Mouse (Mus musculus) kidney, embryonic 15.5 days (tissue): Measurements from ENCODE around the gene Nectin3. TPM values are rescaled to one million over a fixed set of nuclear protein-coding genes. Genes with fewer than 3 reads are reported as not detected.

ENCODE experiments used
- ATAC-seq: fragments of 200-750 bp; cut with Nextera tagmentation; replicated peaks from 2 replicates; pipeline ENCODE4 v1.8.0; 2017; ENCODE audit warnings: moderate TSS enrichment; ENCODE audit not compliant: low FRiP score
- H3K27ac ChIP-seq: fragments of 300-500 bp; sonication (generic); 2 replicates; pipeline ENCODE4 v1.5.1; 2015; ENCODE audit warnings: mild to moderate bottlenecking, inconsistent platforms
- H3K27me3 ChIP-seq: fragments of 300-500 bp; sonication (generic); 2 replicates; pipeline ENCODE4 v1.6.1; 2015; ENCODE audit warnings: inconsistent platforms
- H3K36me3 ChIP-seq: fragments of 300-500 bp; sonication (generic); 2 replicates; pipeline ENCODE4 v1.6.1; 2015; ENCODE audit warnings: inconsistent platforms
- H3K4me1 ChIP-seq: fragments of 300-500 bp; sonication (generic); 2 replicates; pipeline ENCODE4 v1.6.1; 2015; ENCODE audit warnings: inconsistent platforms
- H3K4me2 ChIP-seq: fragments of 300-500 bp; sonication (generic); 2 replicates; pipeline ENCODE4 v1.6.1; 2015; ENCODE audit warnings: moderate library complexity, mild to moderate bottlenecking, inconsistent platforms
- H3K4me3 ChIP-seq: fragments of 300-500 bp; sonication (generic); replicated peaks from 2 replicates; pipeline ENCODE4 v1.5.1; 2015; ENCODE audit warnings: mild to moderate bottlenecking, inconsistent platforms
- H3K9ac ChIP-seq: fragments of 300-500 bp; sonication (generic); 2 replicates; pipeline ENCODE4 v1.6.1; 2015; ENCODE audit warnings: mild to moderate bottlenecking, inconsistent platforms
- H3K9me3 ChIP-seq: fragments of 300-500 bp; sonication (generic); replicated peaks from 2 replicates; pipeline ENCODE4 v1.6.1; 2016; ENCODE audit warnings: inconsistent platforms
- WGBS: fragments of 180-500 bp; shearing (Covaris S2); methylation state at CpG from one replicate; pipeline ENCODE4 v1.1.7; 2015; ENCODE audit warnings: mixed read lengths; 5-methylcytosine and 5-hydroxymethylcytosine counted together
- polyA plus RNA-seq: library from polyadenylated mRNA; unstranded; fragments of >200 nt; fragmentation: Nextera tagmentation; extraction: Ambion mirVana; gene quantifications from 2 replicates; pipeline ENCODE4 v1.2.1, GENCODE M21; 2015

Gene Nectin3
- polyA plus RNA-seq, 1 experiment from 2014 or later, result 38.6 TPM

DNA sequence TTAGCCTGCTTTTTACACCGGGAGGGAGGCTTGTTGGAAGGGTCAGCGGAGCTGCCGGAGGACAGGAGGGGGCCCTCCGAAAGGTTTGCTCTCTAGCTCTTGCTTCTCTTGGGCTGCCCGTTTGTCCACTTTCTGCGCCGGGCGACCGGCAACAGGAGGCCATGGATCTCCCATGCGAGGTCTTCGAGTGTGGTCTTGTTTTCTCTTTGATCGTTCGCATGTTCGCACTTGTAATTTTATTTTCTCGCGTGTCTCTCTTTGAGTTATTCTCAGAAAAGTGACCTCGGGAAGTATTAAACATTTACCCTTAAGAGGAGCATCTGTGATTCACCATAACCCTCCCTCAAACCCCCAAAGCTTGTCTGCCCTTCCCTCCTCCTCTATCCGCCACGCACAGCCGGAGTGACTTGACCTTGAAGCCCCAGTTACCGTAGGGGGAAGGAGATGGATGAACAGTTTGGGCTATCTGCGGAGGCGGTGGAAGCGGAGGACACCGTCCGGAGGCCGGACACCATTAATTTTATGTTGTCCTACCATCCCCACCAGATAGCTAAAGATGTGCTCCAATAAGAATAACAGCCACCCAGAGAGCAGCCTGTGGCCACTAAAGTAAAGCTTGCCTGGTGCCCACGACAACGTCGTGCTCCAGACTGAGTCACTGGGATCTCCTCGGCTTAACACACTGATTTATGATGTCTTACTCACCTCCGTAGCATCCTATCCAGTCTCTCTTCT lies 472 bp downstream of the Nectin3 start:
- ATAC-seq, result no peak
- peak overlapping the region; percentile 68 for H3K9ac ChIP-seq
- H3K27ac ChIP-seq, result peak overlapping the region; percentile 98
- 0 out of 2 replicates have a peak, but pooled peaks cover 3% of the 10 kb centered on the region for H3K27me3 ChIP-seq
- under 1% methylated on average over 32 of the region's 32 CpGs for WGBS
- H3K4me2 ChIP-seq, result peak overlapping the region; percentile 87
- H3K36me3 ChIP-seq, result no peaks in the 10 kb centered on the region
- H3K9me3 ChIP-seq, result no peaks in the 10 kb centered on the region
- peaks cover 16% of the 10 kb centered on the region for H3K4me1 ChIP-seq
- peak overlapping the region; percentile 92 for H3K4me3 ChIP-seq

DNA sequence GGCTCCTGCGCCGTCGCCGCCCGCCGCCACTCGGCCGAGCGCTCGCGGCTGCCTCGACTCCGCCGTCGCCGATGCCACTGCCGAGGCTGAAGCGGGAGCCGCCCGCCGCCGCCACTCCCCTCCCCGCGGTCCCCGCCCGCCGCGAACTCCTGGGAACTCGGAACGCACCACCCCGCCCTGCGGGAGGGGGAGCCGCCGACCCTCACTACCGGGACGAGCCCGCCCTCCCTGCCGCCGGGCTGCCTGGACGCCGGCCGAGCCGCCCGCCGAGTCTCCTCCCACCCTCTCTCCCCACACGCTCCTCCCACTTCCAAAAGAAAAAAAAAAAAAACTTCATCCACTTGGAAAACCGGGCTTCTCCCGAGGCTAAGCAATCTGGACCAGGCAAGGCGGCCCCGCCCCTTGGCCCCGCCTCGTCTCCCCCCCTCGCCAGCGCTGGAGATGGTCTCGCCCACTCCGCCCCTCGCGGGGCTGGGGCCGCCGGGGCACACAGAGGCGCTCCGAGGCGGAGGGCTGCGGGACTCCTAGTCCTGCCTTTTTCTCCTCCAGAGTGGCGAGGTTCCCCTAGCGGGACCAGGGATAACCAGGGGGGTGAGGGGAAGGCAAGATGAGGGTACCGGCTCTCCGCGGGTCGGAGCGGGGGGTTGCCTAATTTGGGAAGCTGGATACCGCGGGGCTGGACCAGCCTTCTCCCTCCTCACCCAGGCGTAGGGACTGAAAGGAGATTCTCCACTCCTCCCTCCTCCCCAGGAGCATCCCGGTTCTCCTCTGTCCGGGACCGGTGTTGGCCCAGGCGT lies 1.2 kb downstream of the Nectin3 start:
- no peaks in the 10 kb centered on the region for H3K9me3 ChIP-seq
- no peaks in the 10 kb centered on the region for H3K36me3 ChIP-seq
- peak overlapping the region; percentile 92 for H3K4me3 ChIP-seq
- 0 out of 2 replicates have a peak, but pooled peaks cover 3% of the 10 kb centered on the region for H3K27me3 ChIP-seq
- ATAC-seq, result peak; percentile 95
- H3K4me1 ChIP-seq, result peaks cover 16% of the 10 kb centered on the region
- peak overlapping the region; percentile 98 for H3K27ac ChIP-seq
- peak overlapping the region; percentile 87 for H3K4me2 ChIP-seq
- WGBS, result 0% methylated on average over 57 of the region's 78 CpGs
- peak overlapping the region; percentile 94 for H3K9ac ChIP-seq

DNA sequence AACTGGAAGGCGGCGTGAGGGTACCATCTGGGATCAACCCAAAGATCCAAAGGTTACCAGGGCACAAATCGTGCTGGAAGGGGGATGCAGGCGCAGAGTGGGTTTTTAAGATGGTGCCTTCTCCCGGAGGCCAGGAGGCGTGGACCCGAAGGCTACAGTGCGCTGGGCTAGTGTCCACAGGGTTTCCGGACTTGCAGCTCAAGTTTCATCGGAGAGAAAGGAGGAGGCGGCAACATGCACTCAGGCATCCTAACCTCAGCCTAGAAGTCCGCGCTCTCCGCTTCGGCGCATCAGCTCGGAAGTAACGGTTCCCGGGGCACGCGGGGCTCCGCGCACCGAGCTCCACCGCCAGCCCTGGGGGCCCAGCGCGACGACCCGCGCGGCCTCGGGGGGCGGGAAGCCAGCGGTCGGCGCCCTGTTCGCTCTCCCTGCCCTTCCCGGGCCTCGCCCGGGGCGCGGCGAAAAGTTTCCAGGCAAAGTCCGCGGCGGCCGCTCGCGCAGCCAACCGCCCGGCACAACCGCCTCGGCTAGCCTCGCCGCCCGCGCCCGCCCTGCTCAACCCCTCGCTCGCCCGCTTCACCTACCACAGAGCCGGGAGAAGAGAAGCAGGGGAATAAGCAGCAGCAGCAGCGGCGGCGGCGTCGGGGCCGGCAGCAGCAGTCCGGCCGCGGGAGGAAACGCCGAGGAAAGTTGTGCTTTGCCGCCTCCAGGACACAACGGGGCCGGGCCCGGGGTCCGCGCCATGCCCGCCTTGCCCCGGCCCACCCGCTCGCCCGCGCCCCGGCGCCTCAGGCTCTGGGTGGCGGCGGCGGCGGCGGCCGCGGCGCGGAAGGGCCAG lies 2.1 kb downstream of the Nectin3 start:
- Histone ChIP-seq H3K4me3 (peak overlapping the region; percentile 92), H3K9ac (peak overlapping the region; percentile 94), H3K27me3 (0 out of 2 replicates have a peak, but pooled peaks cover 3% of the 10 kb centered on the region), H3K9me3 (no peaks in the 10 kb centered on the region), H3K36me3 (no peaks in the 10 kb centered on the region), H3K27ac (peak overlapping the region; percentile 98), H3K4me2 (peak overlapping the region; percentile 87), H3K4me1 (peaks cover 16% of the 10 kb centered on the region)
- WGBS, result under 1% methylated on average over 87 of the region's 96 CpGs
- ATAC-seq, result peak; percentile 63

DNA sequence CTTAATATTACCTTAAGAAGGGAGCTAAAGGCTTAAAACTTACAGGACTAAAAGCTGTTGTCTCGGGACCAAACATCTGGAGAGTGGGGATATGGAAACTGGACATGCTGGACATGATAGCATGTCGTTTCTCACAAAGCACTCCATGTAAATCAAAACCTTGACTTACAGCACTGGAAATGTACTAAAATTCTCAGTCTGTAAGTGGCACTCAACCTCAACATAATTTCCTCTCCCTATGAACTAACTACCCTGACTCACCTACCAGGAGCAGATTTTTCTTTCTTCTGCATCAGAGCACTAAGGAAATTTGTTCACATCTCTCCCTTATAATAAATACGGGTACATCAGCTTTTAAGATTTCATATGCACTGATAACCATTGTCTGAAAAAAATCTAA lies 3.1 kb downstream of the Nectin3 start:
- Histone ChIP-seq H3K9ac (peak overlapping the region; percentile 94), H3K27me3 (0 out of 2 replicates have a peak, but pooled peaks cover 3% of the 10 kb centered on the region), H3K9me3 (no peaks in the 10 kb centered on the region), H3K4me2 (peak overlapping the region; percentile 87), H3K36me3 (no peaks in the 10 kb centered on the region), H3K4me1 (peaks cover 16% of the 10 kb centered on the region), H3K4me3 (peak overlapping the region; percentile 92), H3K27ac (0 out of 2 replicates have a peak overlapping the region, but pooled peaks have one; percentile 98)
- no peak for ATAC-seq
- WGBS, result 16% methylated on average over 3 of the region's 3 CpGs

DNA sequence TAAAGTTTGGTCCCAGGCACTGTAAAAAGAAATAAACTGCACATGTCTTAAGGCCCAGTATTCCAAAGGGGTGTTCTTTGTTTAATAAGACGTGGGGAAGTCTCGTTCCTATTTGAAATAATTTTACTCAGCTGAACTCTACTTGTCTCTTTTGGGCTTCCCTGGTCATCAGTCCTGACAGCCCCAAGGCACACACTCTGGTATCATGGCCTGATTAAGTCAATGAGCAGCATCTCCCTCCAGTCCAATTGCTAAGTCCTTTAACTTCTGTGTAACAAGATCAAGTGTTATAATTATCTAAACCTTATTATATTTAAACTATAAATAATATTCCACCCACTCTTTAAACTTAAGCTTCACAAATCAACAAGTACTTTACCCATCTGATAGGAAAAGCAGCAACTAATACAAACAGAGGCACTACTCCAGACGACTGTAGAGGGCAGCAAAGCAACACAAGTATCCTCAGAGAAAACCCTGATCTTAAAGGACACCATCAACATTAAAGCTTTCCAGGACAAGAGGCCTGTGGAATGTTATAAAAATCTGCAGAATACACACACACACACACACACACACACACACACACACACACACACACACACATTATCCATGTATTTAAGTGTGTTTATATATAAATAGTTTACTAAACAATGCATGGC lies 10.8 kb downstream of the Nectin3 start:
- ATAC-seq, result peak; percentile 71; the same call in 1 of the 2 replicates
- Histone ChIP-seq H3K27me3 (no peaks in the 10 kb centered on the region), H3K9ac (no peak overlapping the region), H3K36me3 (no peaks in the 10 kb centered on the region), H3K4me3 (no peak overlapping the region), H3K9me3 (no peaks in the 10 kb centered on the region), H3K4me1 (peaks cover 7% of the 10 kb centered on the region; the same call in 1 of the 2 replicates), H3K27ac (no peak overlapping the region), H3K4me2 (no peak overlapping the region)
- 58% methylated on average over 3 of the region's 3 CpGs for WGBS

DNA sequence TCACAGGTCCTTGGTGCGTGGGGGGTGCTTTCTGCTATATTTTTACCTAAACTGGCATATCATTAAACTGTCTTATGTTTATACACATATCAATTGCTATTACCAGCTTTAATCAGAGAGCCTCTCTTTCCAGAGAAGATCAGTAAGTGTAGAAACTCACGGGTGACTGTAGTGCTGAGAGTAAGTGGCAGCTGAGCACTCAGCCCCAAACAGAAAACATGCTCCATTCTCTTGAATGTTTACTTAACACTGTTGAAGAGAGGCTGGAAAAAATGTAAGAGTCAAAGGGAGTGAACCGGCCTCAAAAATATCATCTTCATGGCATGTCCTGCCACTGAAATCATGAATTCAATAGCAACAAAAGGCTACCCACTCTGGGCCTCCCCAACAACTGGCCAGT lies 21.0 kb downstream of the Nectin3 start:
- H3K36me3 ChIP-seq, result no peaks in the 10 kb centered on the region
- no peaks in the 10 kb centered on the region for H3K9me3 ChIP-seq
- no peaks in the 10 kb centered on the region for H3K4me1 ChIP-seq
- no peaks in the 10 kb centered on the region for H3K27me3 ChIP-seq
- H3K4me3 ChIP-seq, result no peak overlapping the region
- 52% methylated on average over 3 of the region's 3 CpGs for WGBS
- H3K27ac ChIP-seq, result no peak overlapping the region
- ATAC-seq, result no peak
- H3K4me2 ChIP-seq, result no peak overlapping the region
- no peak overlapping the region for H3K9ac ChIP-seq

DNA sequence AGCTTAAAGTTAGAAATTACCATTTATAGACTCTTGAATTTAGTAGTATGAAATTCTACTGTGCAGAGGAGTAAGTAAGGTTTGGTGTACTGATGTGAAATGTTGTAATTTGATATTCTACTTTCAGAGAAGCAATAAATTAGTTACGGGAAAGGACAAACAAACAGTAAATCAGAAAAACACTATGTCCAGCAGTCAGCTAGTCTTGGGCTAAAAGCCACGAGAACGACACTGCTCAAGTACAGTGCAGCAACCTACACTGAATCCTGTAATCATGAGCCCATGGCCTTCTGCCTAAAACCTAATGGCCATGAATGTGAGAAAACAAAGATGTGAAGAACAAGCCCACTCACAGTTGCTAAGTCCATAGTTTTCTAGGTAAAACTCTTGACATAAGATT lies 46.9 kb downstream of the Nectin3 start:
- Histone ChIP-seq H3K9me3 (no peaks in the 10 kb centered on the region), H3K4me3 (no peak overlapping the region), H3K4me1 (no peaks in the 10 kb centered on the region), H3K36me3 (peaks cover 28% of the 10 kb centered on the region), H3K27ac (no peak overlapping the region), H3K27me3 (no peaks in the 10 kb centered on the region), H3K9ac (no peak overlapping the region), H3K4me2 (no peak overlapping the region)
- ATAC-seq, result no peak
- WGBS, result 26% methylated on average over 3 of the region's 3 CpGs

DNA sequence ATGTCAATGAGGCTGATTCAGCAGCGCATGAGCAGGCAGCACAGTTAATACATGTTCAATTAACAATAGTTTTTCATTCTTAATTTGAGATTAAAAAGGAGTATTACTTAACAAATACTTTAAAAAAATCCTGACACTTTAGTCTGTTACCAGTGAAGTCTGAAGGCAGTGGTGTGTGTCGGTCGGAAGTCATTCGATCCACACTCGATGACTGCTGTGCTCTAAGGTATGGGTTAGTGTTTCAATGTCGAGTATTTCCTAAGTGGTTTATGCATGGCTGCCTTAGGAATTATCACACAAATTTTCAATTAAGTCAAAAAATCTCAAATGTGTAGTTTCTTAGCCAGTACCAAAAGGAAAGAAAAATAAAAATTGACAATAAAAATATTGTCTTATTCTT lies 49.3 kb downstream of the Nectin3 start:
- peak; percentile 77; the same call in 1 of the 2 replicates for ATAC-seq
- Histone ChIP-seq H3K27ac (no peak overlapping the region), H3K36me3 (peaks cover 16% of the 10 kb centered on the region), H3K4me3 (no peak overlapping the region), H3K4me1 (no peaks in the 10 kb centered on the region), H3K9ac (no peak overlapping the region), H3K4me2 (no peak overlapping the region), H3K27me3 (no peaks in the 10 kb centered on the region), H3K9me3 (no peaks in the 10 kb centered on the region)
- 47% methylated on average over 6 of the region's 6 CpGs for WGBS

DNA sequence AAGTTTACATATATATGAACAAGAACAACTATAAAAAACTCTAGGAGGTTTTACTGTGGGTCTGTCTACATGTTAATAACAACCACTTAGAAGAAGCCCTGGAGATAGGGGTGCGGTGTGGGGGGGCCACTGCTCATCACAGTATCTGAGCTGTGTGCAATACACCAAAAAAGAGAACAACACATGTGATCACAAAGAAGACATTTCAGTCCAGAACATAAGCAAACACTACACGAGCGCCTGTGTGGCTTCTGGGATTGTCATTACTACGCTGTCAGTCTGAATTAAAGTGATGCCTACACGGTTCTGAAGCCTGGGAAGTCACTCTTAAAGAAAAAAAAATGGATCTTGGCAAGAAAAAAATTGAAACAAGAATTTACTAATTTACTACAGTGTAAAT lies 67.0 kb downstream of the Nectin3 start:
- Histone ChIP-seq H3K4me1 (no peaks in the 10 kb centered on the region), H3K27me3 (no peaks in the 10 kb centered on the region), H3K27ac (no peak overlapping the region), H3K36me3 (peaks cover 26% of the 10 kb centered on the region), H3K9me3 (no peaks in the 10 kb centered on the region), H3K9ac (no peak overlapping the region), H3K4me3 (no peak overlapping the region), H3K4me2 (no peak overlapping the region)
- ATAC-seq, result no peak
- 68% methylated on average over 5 of the region's 5 CpGs for WGBS

DNA sequence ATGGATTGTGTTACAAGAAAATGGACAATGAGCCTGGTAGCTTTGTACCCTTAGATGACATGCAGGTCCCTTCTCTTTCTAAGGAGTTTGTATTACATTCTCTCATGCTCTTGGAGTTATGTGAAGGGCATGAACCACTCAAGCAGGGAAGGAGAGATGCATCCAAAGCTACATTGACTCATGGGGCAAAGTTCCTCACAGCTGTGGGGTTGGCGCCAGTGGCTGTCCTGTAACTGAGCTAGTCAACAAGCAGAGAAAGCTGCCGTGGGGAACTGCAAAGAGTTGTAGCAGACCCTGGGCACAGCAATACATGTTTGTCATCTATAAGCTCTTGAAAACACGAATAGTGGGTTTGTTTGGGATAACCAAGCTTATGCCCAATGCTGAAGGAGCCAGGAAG lies 82.1 kb downstream of the Nectin3 start:
- H3K27me3 ChIP-seq, result no peaks in the 10 kb centered on the region
- no peak for ATAC-seq

DNA sequence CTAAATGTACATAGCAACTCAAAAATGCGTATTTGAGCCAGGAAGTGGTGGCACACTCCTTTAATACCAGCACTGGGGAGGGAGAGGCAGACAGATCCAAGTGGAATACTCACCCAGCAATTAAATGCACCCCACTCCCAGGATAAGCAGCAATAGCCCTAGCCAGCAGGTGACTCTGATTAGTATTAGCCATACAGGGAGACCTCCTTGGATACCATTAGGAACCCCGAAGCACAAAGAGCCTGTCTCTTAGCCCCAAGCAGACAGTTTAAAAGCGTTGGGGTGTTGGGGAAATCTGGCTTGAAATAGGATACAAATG lies 87.6 kb downstream of the Nectin3 start:
- no peak for ATAC-seq
- WGBS, result 86% methylated on average over 3 of the region's 3 CpGs
- no peaks in the 10 kb centered on the region for H3K27me3 ChIP-seq
- no peak overlapping the region for H3K4me3 ChIP-seq
- H3K27ac ChIP-seq, result no peak overlapping the region
- no peaks in the 10 kb centered on the region for H3K4me1 ChIP-seq
- H3K9ac ChIP-seq, result no peak overlapping the region
- 0 out of 2 replicates have a peak, but pooled peaks cover 7% of the 10 kb centered on the region for H3K36me3 ChIP-seq
- H3K4me2 ChIP-seq, result no peak overlapping the region
- no peaks in the 10 kb centered on the region for H3K9me3 ChIP-seq

More for the DNA sequence above, 82.1 kb downstream of the Nectin3 start:
- H3K4me2 ChIP-seq, result no peak overlapping the region
- H3K4me1 ChIP-seq, result no peaks in the 10 kb centered on the region
- H3K4me3 ChIP-seq, result no peak overlapping the region
- H3K36me3 ChIP-seq, result peaks cover 21% of the 10 kb centered on the region; the same call in 1 of the 2 replicates
- no peak overlapping the region for H3K9ac ChIP-seq
- no peaks in the 10 kb centered on the region for H3K9me3 ChIP-seq
- WGBS, result 86% methylated on average over 3 of the region's 3 CpGs
- no peak overlapping the region for H3K27ac ChIP-seq
